Mouse (Mus musculus) embryonic stem cell, embryonic (primary cell): ENCODE measurements at regions not wholly inside any gene's neighbourhood (a gene's known extent, or its start where the extent isn't known, plus 50 kb on each side); places are given as distances from the start of the nearest gene placed in this dataset.

Experiments
- CTCF ChIA-PET, 4 experiments: fragments of 300-600 bp in 2 of 4; fragments of 350-600 bp in 2 of 4; sonication (Branson Sonifier 250); formaldehyde crosslinking; loops; one replicate each; lab custom pipeline; 2022; ENCODE audit warnings: inconsistent platforms in 2 of 4; lab: Charles Lee
- POLR2A ChIA-PET, 4 experiments: fragments of 300-600 bp in 2 of 4; fragments of 350-600 bp in 2 of 4; sonication (Branson Sonifier 250); formaldehyde crosslinking; loops; one replicate each; lab custom pipeline; 2022; ENCODE audit warnings: antibody characterized with exemption in 4 of 4, inconsistent platforms in 1 of 4; lab: Charles Lee

- POLR2A ChIA-PET, result interaction anchor here in 1 of 4 experiments (1.6 kb wide), 1 partner anchor 109 kb away, joined by 4 read pairs; no protein-coding TSS in a partner anchor
- CTCF ChIA-PET, result interaction anchor here (0.5 to 3.3 kb wide), 25 partner anchors 10 to 713 kb away, joined by 3 to 16 read pairs (median 4); no protein-coding TSS in a partner anchor
These were observed 399.6 kb downstream of the Zfp536 start for GRCm38 (mm10) chr7:37373864-37374263.

- ChIA-PET CTCF (interaction anchor here in 3 of 4 experiments (0.6 to 3.3 kb wide), 10 partner anchors 9 to 786 kb away, joined by 3 to 20 read pairs (median 4); no protein-coding TSS in a partner anchor), POLR2A (interaction anchor here in 1 of 4 experiments (1.2 to 1.6 kb wide), 2 partner anchors 92 to 107 kb away, joined by 3 to 4 read pairs; no protein-coding TSS in a partner anchor)
These were observed 398.4 kb downstream of the Zfp536 start for GRCm38 (mm10) chr7:37375044-37375443.

GRCm38 (mm10) chr7:37375591-37375990 is 397.9 kb downstream of the Zfp536 start:
- ChIA-PET POLR2A (interaction anchor here in 3 of 4 experiments (0.5 to 1.2 kb wide), 4 partner anchors 92 to 1284 kb away, joined by 3 to 5 read pairs (median 3); no protein-coding TSS in a partner anchor), CTCF (interaction anchor here in 3 of 4 experiments (0.6 to 3.3 kb wide), 9 partner anchors 8 to 786 kb away, joined by 3 to 16 read pairs (median 3); no protein-coding TSS in a partner anchor)

- POLR2A ChIA-PET, result interaction anchor here in 2 of 4 experiments (0.6 to 1.2 kb wide), 3 partner anchors 99 to 521 kb away, joined by 3 to 5 read pairs (median 3); no protein-coding TSS in a partner anchor
- CTCF ChIA-PET, result interaction anchor here in 1 of 4 experiments (1.3 to 3.3 kb wide), 2 partner anchors 16 to 399 kb away, joined by 3 to 11 read pairs; no protein-coding TSS in a partner anchor
These were observed 397.2 kb downstream of the Zfp536 start for GRCm38 (mm10) chr7:37376207-37376606.

GRCm38 (mm10) chr7:37377889-37378521 is 395.4 kb downstream of the Zfp536 start:
- POLR2A ChIA-PET, result interaction anchor here in 1 of 4 experiments (0.8 kb wide), 1 partner anchor 97 kb away, joined by 3 read pairs; no protein-coding TSS in a partner anchor
- CTCF ChIA-PET, result interaction anchor here in 1 of 4 experiments (0.6 kb wide), 1 partner anchor 205 kb away, joined by 3 read pairs; no protein-coding TSS in a partner anchor

GRCm38 (mm10) chr7:37387871-37388270 is 385.6 kb downstream of the Zfp536 start:
- ChIA-PET POLR2A (interaction anchor here in 1 of 4 experiments (1.4 kb wide), 1 partner anchor 87 kb away, joined by 3 read pairs; no protein-coding TSS in a partner anchor), CTCF (interaction anchor here in 2 of 4 experiments (0.6 to 1.3 kb wide), 2 partner anchors 14 to 1567 kb away, joined by 3 to 4 read pairs; no protein-coding TSS in a partner anchor)

GRCm38 (mm10) chr7:37388843-37389702 is 384.4 kb downstream of the Zfp536 start:
- ChIA-PET CTCF (interaction anchor here in 2 of 4 experiments (0.6 to 1.3 kb wide), 2 partner anchors 15 to 18 kb away, joined by 3 read pairs; no protein-coding TSS in a partner anchor), POLR2A (interaction anchor here in 2 of 4 experiments (0.6 to 1.4 kb wide), 2 partner anchors 86 to 380 kb away, joined by 3 read pairs; no protein-coding TSS in a partner anchor)

- POLR2A ChIA-PET, result no interaction called here
- CTCF ChIA-PET, result interaction anchor here in 1 of 4 experiments (0.5 kb wide), 1 partner anchor 216 kb away, joined by 3 read pairs; no protein-coding TSS in a partner anchor
These were observed 383.7 kb downstream of the Zfp536 start for GRCm38 (mm10) chr7:37389703-37390087.

GRCm38 (mm10) chr7:37390271-37390670 is 383.2 kb downstream of the Zfp536 start:
- ChIA-PET POLR2A (no interaction called here), CTCF (interaction anchor here in 1 of 4 experiments (0.5 to 0.6 kb wide), 2 partner anchors 215 to 1519 kb away, joined by 3 to 6 read pairs; no protein-coding TSS in a partner anchor)

- ChIA-PET POLR2A (no interaction called here), CTCF (interaction anchor here in 1 of 4 experiments (0.6 kb wide), 1 partner anchor 884 kb away, joined by 6 read pairs; no protein-coding TSS in a partner anchor)
These were observed 381.3 kb downstream of the Zfp536 start for GRCm38 (mm10) chr7:37392122-37392521.

- ChIA-PET POLR2A (no interaction called here), CTCF (interaction anchor here in 2 of 4 experiments (0.6 to 1.4 kb wide), 2 partner anchors 19 to 884 kb away, joined by 5 to 6 read pairs; no protein-coding TSS in a partner anchor)
These were observed 380.8 kb downstream of the Zfp536 start for GRCm38 (mm10) chr7:37392604-37393003.

GRCm38 (mm10) chr7:37393071-37393470 is 380.4 kb downstream of the Zfp536 start:
- CTCF ChIA-PET, result interaction anchor here in 1 of 4 experiments (1.4 kb wide), 1 partner anchor 19 kb away, joined by 5 read pairs; no protein-coding TSS in a partner anchor
- POLR2A ChIA-PET, result no interaction called here

- ChIA-PET POLR2A (no interaction called here), CTCF (no interaction called here)
These were observed 378.4 kb downstream of the Zfp536 start for GRCm38 (mm10) chr7:37394965-37395426.

GRCm38 (mm10) chr7:37395881-37396513 is 377.4 kb downstream of the Zfp536 start:
- POLR2A ChIA-PET, result interaction anchor here in 2 of 4 experiments (0.6 to 0.7 kb wide), 2 partner anchors 27 to 503 kb away, joined by 3 to 6 read pairs; no protein-coding TSS in a partner anchor
- CTCF ChIA-PET, result no interaction called here

- POLR2A ChIA-PET, result interaction anchor here in 1 of 4 experiments (0.6 kb wide), 1 partner anchor 598 kb away, joined by 4 read pairs; no protein-coding TSS in a partner anchor
- CTCF ChIA-PET, result interaction anchor here in 1 of 4 experiments (0.7 kb wide), 1 partner anchor 532 kb away, joined by 3 read pairs; no protein-coding TSS in a partner anchor
These were observed 370.0 kb downstream of the Zfp536 start for GRCm38 (mm10) chr7:37403483-37403882.

GRCm38 (mm10) chr7:37413350-37413749 is 360.1 kb downstream of the Zfp536 start:
- POLR2A ChIA-PET, result no interaction called here
- CTCF ChIA-PET, result no interaction called here

GRCm38 (mm10) chr7:37421704-37422103 is 351.7 kb downstream of the Zfp536 start:
- ChIA-PET POLR2A (no interaction called here), CTCF (interaction anchor here in 2 of 4 experiments (0.6 to 0.9 kb wide), 4 partner anchors 11 to 368 kb away, joined by 3 to 6 read pairs (median 3); no protein-coding TSS in a partner anchor)
